Mouse (Mus musculus) adipocyte (in vitro differentiated cells): ENCODE data around the gene Ddx41.
"Not testable (repeated sequence)": the region's sequence is repeated elsewhere in the genome, so short reads cannot be mapped to it uniquely, and the experiment has no call there.

ENCODE experiments used
- DNase-seq: peaks from one replicate; pipeline ENCODE4 v3.0.0-alpha.2; 2016; ENCODE audit warnings: low spot score

Ddx41 gene

GRCm38 (mm10) chr13:55536194-55537175, at the start of gene Ddx41:
Ddx41 (minus strand) TSS chr13:55536658.
- DNase-seq, result peak; percentile 99

DNA sequence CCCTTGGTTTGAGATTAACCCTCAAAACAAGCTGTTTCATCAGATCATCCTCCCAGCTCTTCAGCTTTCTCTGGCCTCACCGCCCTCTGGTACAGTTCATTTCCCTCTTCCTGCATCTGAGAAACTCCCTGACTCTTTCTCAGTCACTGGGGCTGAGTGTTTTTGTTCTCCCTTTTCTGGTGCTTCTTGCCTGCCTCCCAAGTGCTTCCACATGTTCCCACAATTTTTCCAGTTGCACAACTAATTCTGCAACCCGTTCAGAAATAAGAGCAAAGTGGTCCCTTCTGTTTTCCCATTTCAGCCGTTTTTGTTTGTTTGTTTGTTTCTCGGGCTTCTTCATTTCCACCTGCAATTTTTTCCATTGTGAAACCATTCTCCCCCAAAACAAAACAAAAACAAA, 41.6 kb upstream of the Ddx41 start:
- DNase-seq, result no peak

GRCm38 (mm10) chr13:55576872-55577271, 40.4 kb upstream of the Ddx41 start:
- DNase-seq, result not testable (repeated sequence)

GRCm38 (mm10) chr13:55575932-55576331, 39.5 kb upstream of the Ddx41 start:
- no peak for DNase-seq

DNA sequence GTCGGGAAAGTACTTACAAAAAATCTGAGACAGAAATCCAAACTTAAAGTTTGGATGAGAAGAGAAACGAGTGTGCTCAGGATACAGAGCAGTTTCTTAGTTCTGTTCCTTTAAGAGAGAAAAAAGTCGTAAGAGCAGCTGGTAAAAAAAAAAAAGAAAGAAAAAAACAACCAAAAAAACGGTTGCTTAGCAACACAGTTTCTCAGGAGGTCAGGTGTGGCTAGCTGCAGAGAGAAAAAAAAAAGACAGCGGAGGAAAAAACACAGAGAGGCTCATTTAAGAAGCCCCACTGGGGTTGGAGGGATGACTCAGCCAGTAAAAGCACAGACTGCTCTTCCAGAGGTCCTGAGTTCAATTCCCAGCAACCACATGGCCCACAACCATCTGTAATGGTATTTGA, 37.9 kb upstream of the Ddx41 start:
- no peak for DNase-seq

DNA sequence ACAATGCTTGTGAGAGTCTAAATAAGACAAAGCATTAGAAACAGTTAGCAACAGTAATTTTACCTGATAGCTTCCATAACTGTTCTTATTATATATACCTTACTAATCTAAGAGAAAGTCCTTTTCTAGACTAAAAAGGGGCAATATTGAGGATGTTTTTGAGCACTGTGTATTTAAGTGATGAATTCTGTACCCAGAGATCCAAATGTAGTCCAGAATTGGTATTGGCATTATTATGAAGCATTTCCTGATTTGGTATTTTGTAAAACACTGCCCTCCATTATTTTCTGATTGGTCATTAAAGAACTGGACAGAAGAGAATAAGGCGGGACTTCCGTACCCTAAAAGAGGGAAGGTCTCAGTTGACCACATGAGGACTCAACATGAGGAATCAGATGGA, 37.0 kb upstream of the Ddx41 start, which contains the start of gene Tmed9:
Gene Tmed9 (plus strand): TSS at position 301 of the 400 bp plus-strand sequence.
- no peak for DNase-seq

DNA sequence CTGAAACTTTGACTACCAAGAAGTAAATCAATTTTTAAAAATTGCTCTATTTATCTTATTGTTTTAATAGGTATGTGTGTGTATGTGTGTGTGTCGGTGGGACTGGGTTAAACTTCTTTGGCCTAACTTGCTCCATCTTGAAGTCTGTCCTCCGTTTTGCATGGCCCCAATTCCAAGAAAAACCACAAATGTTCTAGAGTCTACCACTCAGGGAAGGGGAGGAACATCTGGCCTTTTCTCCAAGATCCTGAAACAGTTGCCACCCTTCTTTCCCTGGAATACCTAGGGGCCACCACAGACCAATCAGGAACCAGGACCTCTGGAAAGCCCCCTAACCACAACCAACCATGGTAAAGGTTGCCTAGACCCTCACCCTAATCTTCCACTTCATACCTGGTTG, 35.5 kb upstream of the Ddx41 start:
- no peak for DNase-seq

- peak; percentile 89 for DNase-seq
Observed at GRCm38 (mm10) chr13:55571027-55571751, 34.7 kb upstream of the Ddx41 start, which contains the start of gene Fam193b. Fam193b (minus strand) TSS chr13:55571120.

DNA sequence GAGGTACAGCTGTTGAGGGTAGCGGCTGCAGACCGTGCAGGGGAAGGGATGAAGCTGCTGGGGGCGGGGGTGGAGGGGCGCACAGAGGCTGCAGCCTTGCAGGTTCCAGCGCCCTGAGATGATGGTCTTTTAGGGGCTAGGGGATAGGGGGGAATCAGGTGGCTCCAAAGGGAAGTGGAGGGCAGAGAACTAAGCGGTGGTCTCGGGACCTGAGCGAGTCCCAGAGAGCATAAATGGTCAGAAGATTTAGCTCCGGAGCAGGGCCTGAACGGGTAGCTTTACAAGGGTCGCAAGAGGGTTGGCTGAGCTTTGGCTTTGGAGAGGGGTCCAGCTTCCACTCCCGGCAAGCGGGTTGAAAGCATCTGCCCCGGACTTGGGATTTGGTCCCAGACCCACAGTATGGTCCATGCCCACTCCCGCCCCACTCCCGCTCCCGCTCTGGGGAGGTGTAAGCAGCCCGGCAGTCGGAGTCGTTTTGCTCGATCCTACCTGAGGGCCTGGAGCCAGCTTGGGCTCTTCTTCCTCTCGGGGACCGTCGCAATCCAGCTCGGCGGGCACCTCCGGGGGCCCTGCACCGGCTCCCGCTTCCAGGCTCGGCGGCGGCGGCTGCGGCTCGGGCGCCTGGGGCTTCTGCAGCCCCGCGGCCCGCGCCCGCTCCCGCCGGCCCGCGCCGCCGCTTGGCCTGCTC, 34.0 kb upstream of the Ddx41 start:
- DNase-seq, result peak; percentile 24

DNA sequence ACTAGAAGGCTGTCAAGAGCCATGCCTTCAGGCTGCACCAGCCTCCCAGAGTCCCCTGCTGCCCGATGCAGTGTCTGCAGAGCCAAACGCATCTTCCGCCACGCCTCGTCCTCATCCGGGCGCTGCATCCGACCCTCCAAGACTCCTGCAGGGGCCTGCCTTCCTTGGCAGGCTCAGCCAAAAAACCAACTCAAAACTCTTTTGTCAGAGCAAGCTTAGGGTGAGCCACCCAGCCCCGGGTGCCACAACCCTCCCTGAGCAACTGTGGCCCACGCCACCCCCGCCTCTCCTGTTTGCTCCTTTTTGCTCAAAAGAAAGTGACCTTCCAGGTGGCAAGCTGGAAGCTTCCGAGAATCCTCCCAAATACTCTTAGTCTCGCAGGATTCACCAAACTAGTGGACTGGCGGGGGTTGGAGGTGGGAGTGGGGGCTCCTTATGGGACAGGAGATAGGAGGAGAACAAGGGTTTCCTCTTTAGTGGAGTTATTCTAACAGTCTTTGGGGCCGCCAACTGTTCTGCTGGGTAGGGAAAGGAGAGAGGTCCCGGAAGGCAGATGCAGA, 33.3 kb upstream of the Ddx41 start:
- DNase-seq, result no peak

DNA sequence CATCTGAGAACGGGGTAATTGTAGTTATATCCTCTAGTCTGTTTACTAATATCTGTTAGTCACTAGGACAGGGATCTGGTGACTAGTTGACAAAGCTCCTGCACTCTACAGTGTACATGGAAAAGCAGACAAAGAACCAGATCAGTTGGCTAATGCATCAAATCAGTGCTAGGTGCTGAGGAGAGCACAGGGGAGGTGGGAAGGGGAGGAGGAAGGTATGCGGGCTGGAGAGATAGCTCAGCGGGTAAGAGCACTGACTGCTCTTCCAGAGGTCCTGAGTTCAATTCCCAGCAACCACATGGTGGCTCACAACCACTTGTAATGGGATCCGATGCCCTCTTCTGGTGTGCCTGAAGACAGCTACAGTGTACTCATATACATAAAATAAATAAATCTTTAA, 32.1 kb upstream of the Ddx41 start:
- DNase-seq, result not testable (repeated sequence)

GRCm38 (mm10) chr13:55567949-55568348, 31.5 kb upstream of the Ddx41 start:
- no peak for DNase-seq

DNA sequence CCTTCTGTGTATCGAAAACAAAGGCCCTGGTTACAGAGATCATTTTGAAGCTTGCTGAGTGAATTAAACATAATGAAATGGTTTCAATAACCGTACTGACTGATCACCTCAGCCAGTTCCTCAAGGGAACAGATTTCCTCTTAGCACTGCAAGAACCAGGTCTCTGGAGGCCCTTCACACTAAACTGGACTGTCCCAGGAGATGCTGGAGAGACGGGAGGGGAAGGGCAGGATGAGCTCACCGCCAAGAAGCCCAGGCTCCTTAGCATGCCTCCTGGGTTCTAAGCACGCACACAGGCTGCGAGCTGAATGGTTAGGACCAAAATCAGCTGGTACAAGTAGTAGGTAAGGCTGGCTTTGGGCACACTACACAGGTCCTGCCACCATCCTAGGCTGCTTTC, 30.5 kb upstream of the Ddx41 start:
- no peak for DNase-seq

DNA sequence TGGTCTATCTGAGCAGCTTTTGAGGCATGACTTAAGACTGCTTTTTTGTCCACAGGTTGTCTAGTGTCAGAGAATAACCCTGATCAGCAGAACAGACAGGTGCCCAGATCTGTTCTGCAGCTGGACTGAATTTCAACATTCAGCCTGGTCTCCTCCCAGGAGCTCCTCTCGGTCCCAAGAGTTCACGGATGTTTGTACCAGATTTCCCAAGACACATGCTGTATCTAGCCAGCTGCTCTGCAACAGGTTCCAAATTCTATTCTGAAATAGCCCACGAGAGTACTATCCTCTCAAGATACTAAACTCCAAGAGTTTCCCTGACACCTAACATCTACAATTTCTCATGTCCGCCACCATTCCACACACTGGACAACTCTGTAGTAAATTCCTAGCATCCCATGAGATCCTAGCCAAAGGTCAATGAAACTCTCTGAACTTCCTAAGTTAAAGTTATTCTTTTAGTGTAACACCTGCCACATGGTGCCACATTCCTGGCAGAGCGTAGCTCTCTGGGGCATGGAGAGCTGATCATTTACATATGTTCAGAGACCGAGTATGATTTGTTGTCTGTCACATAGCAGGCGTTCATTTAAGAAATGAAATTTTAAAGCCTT, 26.9 kb upstream of the Ddx41 start:
- DNase-seq, result peak; percentile 63

DNA sequence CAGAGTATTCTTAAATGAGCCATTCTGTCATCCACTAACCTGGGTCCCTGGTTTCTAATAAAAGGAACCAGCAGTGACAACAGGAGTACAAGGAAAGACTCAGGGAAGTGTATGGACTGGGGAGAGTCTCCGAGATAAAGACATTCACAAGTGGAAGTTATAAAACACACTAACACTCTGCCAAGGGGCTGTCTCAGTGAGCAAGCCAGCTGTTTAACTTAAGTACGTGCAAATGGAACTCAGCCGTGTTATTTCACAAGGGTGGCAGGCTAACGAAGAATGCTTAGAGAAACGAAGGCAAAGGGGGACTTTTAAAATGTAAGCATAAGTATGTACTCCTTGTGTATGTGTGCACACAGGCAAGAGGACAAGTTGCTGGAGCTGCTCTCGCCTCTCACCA, 21.0 kb upstream of the Ddx41 start:
- DNase-seq, result no peak

- DNase-seq, result no peak
Observed at GRCm38 (mm10) chr13:55555921-55556320, 19.5 kb upstream of the Ddx41 start.

GRCm38 (mm10) chr13:55549061-55549460, 12.6 kb upstream of the Ddx41 start:
- no peak for DNase-seq

GRCm38 (mm10) chr13:55548426-55548825, 12.0 kb upstream of the Ddx41 start:
- DNase-seq, result no peak

DNA sequence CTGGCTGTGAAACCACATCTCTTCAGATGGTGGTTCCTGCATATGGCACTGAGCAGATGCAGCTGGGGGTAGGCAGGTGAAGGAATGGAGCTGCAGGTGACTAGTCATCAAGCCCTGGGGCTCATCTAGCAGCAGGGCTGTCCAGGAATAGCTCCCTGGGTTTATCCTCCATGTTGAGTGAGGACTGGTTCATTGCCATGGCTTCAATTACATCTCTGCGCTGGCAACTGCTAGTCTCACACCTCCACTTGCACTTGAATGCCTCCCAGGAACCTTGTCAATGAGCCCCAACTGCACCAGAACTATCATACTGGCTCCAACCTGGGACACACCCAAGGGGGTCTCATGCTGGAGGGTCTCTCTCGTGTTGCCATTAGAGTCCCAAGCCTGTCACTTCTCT, 11.5 kb upstream of the Ddx41 start:
- DNase-seq, result no peak

DNA sequence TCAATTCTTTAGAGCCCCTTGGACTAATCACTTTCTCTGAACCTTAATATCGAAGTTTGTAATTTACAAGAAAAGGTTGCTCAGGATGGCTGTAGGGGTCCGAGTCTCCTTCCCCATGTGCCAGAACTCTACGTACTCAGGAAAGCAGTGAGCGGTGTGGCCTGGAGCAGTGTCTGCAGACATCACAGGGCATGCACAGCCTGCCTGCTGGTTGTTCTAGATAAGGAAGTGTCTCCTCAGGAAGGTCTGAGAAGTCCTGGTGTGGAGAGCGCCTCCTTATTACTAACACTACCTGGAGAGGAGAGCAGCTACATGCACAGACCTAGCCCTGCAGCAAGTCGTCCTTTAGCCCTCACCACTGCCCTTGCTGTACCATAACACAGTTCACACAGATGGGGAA, 8.3 kb upstream of the Ddx41 start:
- no peak for DNase-seq

- no peak for DNase-seq
Observed at GRCm38 (mm10) chr13:55543447-55543846, 7.0 kb upstream of the Ddx41 start.

DNA sequence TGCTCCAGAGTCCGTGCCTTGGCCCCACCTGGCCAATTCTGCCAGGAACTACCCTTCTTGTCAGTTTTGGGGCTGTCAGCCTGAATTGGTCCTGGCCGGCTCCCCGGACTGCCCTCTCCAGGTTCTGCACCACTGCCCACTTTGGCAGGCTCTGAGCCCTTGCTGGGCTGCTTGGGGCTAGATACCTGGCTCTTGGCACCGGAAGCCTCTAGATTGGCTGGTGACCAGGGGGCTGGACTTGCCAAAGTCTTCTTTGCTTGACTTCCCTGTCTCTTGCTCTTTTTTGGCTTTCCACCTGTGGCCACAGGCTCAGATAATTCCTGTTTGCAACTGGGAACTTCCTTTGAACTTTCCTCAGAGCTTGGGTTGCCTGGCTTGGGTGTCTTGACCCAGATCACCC, 6.4 kb upstream of the Ddx41 start:
- no peak for DNase-seq
